Mouse (Mus musculus) neural tube, embryonic 11.5 days (tissue): ENCODE results near the gene Gm21887. TPM values are rescaled to one million over a fixed set of nuclear protein-coding genes. Genes with fewer than 3 reads are reported as not detected.
A peak's percentile ranks its signal among the peaks of the same experiment; 100 is the strongest.
"Not testable (repeated sequence)": the region's sequence is repeated elsewhere in the genome, so short reads cannot be mapped to it uniquely, and the experiment has no call there.

Source experiments
- ATAC-seq: fragments of 200-750 bp; cut with Nextera tagmentation; 2 replicates; pipeline ENCODE4 v1.8.0; 2017; ENCODE audit warnings: moderate number of reproducible peaks, mild to moderate bottlenecking, moderate TSS enrichment, moderate library complexity; ENCODE audit not compliant: insufficient read depth, low FRiP score, low TSS enrichment
- DNase-seq: peaks from one replicate; pipeline ENCODE4 v3.0.0-alpha.2; 2015; ENCODE audit warnings: low spot score
- H3K27ac ChIP-seq: fragments of 300-500 bp; sonication (generic); 2 replicates; pipeline ENCODE4 v1.5.1; 2014; ENCODE audit warnings: low read depth, mild to moderate bottlenecking, low read length
- H3K27me3 ChIP-seq: fragments of 300-500 bp; sonication (generic); 2 replicates; pipeline ENCODE4 v1.6.1; 2014; ENCODE audit warnings: mild to moderate bottlenecking, low read length, mixed read lengths; ENCODE audit not compliant: control insufficient read depth, insufficient read depth
- H3K36me3 ChIP-seq: fragments of 300-500 bp; sonication (generic); 2 replicates; pipeline ENCODE4 v1.6.1; 2014; ENCODE audit warnings: mild to moderate bottlenecking, low read length, moderate library complexity, mixed read lengths; ENCODE audit not compliant: control insufficient read depth, insufficient read depth
- H3K4me1 ChIP-seq: fragments of 300-500 bp; sonication (generic); 2 replicates; pipeline ENCODE4 v1.6.1; 2014; ENCODE audit warnings: low read length, mixed read lengths; ENCODE audit not compliant: control insufficient read depth, insufficient read depth
- H3K4me2 ChIP-seq: fragments of 300-500 bp; sonication (generic); 2 replicates; pipeline ENCODE4 v1.6.1; 2014; ENCODE audit warnings: low read depth, mild to moderate bottlenecking, moderate library complexity
- H3K4me3 ChIP-seq: fragments of 300-500 bp; sonication (generic); 2 replicates; pipeline ENCODE4 v1.5.1; 2014; ENCODE audit warnings: low read depth, low read length
- H3K9ac ChIP-seq: fragments of 300-500 bp; sonication (generic); 2 replicates; pipeline ENCODE4 v1.6.1; 2014; ENCODE audit warnings: mild to moderate bottlenecking, low read length
- H3K9me3 ChIP-seq: fragments of 300-500 bp; sonication (generic); 2 replicates; pipeline ENCODE4 v1.6.1; 2016; ENCODE audit warnings: low read length; ENCODE audit not compliant: control insufficient read depth
- WGBS: fragments of 180-500 bp; shearing (Covaris S2); extraction: QIAGEN DNeasy Blood & Tissue Kit; methylation state at CpG from one replicate; pipeline ENCODE4 v1.1.7; 2014; 5-methylcytosine and 5-hydroxymethylcytosine counted together
- polyA plus RNA-seq: library from polyadenylated mRNA; unstranded; fragments of >200 nt; fragmentation: Nextera tagmentation; extraction: Ambion mirVana; gene quantifications from 2 replicates; pipeline ENCODE4 v1.2.1, GENCODE M21; 2014

The Gm21887 gene
- polyA plus RNA-seq, 1 experiment from 2014 or later: 214 TPM

- H3K4me3 ChIP-seq, H3K27me3 ChIP-seq, H3K4me2 ChIP-seq, H3K9ac ChIP-seq, H3K4me1 ChIP-seq, H3K27ac ChIP-seq, DNase-seq: not testable (repeated sequence)
- WGBS: 86% methylated on average over 28 of the region's 28 CpGs
- peak; percentile 10 for ATAC-seq
- peaks cover 41% of the 10 kb centered on the region for H3K9me3 ChIP-seq
- H3K36me3 ChIP-seq: peaks cover 37% of the 10 kb centered on the region
Observed at GRCm38 (mm10) chrX:169987368-169987837, 22.1 kb upstream of the Gm21887 start.

- peak; percentile 12 for DNase-seq
Observed at GRCm38 (mm10) chrX:169988571-169989218, 20.8 kb upstream of the Gm21887 start.

GRCm38 (mm10) chrX:169989219-169989595 is 20.3 kb upstream of the Gm21887 start:
- not testable (repeated sequence) for H3K9ac ChIP-seq, H3K4me3 ChIP-seq, H3K4me2 ChIP-seq, H3K4me1 ChIP-seq, H3K27ac ChIP-seq, ATAC-seq, H3K27me3 ChIP-seq
- DNase-seq: peak; percentile 37
- 84% methylated on average over 8 of the region's 8 CpGs for WGBS
- Histone ChIP-seq H3K9me3 (peaks cover 40% of the 10 kb centered on the region), H3K36me3 (peaks cover 33% of the 10 kb centered on the region)

More at GRCm38 (mm10) chrX:169988571-169989218, 20.8 kb upstream of the Gm21887 start:
- H3K4me3 ChIP-seq, H3K4me1 ChIP-seq, H3K4me2 ChIP-seq, H3K9ac ChIP-seq, H3K27me3 ChIP-seq, ATAC-seq, H3K27ac ChIP-seq: not testable (repeated sequence)
- Histone ChIP-seq H3K36me3 (peaks cover 35% of the 10 kb centered on the region), H3K9me3 (peaks cover 40% of the 10 kb centered on the region)
- whole genome bisulfite sequencing: 93% methylated on average over 56 of the region's 56 CpGs

DNA sequence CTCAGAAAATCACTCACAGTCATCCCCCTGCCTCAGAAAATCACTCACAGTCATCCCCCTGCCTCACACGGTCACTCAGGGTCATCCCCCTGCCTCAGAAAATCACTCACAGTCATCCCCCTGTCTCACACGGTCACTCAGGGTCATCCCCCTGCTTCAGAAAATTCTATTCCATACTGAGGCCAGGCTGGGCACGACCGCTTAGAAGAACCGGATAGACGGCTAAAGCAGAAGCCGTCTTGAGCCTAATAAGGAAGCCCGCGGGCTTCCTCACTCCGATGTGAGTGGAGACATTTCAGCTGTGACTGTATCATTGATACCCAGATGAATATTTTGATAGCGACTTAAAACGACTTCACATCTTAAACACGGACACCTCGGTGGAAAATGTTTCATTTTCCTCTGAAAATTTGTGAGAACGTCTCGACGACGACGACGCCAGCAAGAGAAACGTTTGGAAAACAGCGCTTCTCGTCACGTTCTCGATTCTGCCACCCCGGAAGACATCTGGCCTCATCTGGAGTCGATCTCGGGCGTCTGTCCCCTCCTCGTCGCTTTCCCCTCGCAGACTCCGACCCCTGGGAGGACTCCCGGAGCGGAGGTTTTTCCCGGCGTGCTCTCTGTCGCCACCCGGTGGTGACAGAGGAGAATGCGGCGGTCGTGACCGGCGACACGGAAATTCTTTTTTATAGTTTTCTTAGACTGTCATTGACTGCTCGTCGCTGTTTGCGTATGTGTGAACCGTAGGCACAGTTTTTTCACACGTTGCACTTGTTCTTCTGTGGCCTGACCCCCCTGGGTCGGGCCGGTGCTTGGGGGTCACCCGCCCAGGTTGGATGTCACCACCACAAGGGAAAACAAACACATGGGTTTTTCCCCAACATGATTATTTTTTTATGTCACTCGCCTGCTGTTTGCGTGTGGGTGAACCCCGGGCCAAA is 19.5 kb upstream of the Gm21887 start:
- H3K9ac ChIP-seq, ATAC-seq, H3K4me3 ChIP-seq, H3K4me1 ChIP-seq, H3K4me2 ChIP-seq, H3K27ac ChIP-seq, H3K27me3 ChIP-seq: not testable (repeated sequence)
- H3K36me3 ChIP-seq: peaks cover 34% of the 10 kb centered on the region
- peaks cover 45% of the 10 kb centered on the region for H3K9me3 ChIP-seq
- peak; percentile 38 for DNase-seq
- WGBS: 76% methylated on average over 56 of the region's 56 CpGs

GRCm38 (mm10) chrX:169991128-169991873 is 18.2 kb upstream of the Gm21887 start:
- Histone ChIP-seq H3K9me3 (peaks cover 42% of the 10 kb centered on the region), H3K36me3 (peaks cover 30% of the 10 kb centered on the region)
- not testable (repeated sequence) for H3K4me2 ChIP-seq, H3K4me3 ChIP-seq, H3K9ac ChIP-seq, H3K27me3 ChIP-seq, H3K4me1 ChIP-seq, H3K27ac ChIP-seq
- WGBS: 16% methylated on average over 17 of the region's 28 CpGs
- DNase-seq (peak; percentile 39), ATAC-seq (peak; percentile 43)

DNA sequence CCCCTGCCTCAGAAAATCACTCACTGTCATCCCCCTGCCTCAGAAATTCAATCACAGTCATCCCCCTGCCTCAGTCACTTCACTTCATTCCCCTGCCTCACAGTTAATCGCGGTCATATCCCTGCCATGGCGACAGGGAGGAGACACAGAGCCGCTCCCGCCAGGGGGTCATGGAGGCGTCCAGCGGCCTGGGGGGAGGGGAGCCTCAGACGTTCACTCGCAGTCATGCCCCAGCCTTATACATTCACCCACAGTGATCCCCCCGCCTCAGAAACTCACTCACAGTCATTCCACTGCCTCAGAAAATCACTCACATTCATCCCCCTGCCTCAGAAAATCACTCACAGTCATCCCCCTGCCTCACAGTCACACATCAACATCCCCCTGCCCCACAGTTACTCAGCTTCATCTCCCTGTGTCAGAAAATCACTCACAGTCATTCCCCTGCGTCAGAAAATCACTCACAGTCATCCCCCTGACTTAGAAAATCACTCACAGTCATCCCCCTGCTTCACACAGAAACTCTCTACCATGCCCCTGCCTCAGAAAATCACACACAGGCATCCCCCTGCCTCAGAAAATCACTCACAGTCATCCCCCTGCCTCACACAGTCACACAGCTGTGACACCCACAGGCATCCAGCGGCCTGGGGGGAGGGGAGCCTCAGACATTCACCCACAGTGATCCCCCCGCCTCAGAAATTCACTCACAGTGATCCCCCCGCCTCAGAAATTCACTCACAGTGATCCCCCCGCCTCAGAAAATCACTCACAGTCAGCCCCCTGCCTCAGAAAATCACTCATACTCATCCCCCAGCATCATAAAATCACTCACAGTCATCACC is 17.2 kb upstream of the Gm21887 start:
- peaks cover 26% of the 10 kb centered on the region for H3K36me3 ChIP-seq
- H3K4me2 ChIP-seq, ATAC-seq, H3K4me1 ChIP-seq, H3K9ac ChIP-seq, H3K27ac ChIP-seq, H3K4me3 ChIP-seq, H3K27me3 ChIP-seq: not testable (repeated sequence)
- WGBS: 21% methylated on average over 9 of the region's 15 CpGs
- H3K9me3 ChIP-seq: peaks cover 36% of the 10 kb centered on the region
- peak; percentile 9 for DNase-seq

GRCm38 (mm10) chrX:169992951-169993547 is 16.4 kb upstream of the Gm21887 start:
- 53% methylated on average over 5 of the region's 8 CpGs for WGBS
- not testable (repeated sequence) for H3K4me1 ChIP-seq

More at GRCm38 (mm10) chrX:169992951-169993547, 16.4 kb upstream of the Gm21887 start:
- DNase-seq, H3K4me2 ChIP-seq, ATAC-seq, H3K27ac ChIP-seq, H3K4me3 ChIP-seq, H3K9ac ChIP-seq, H3K27me3 ChIP-seq: not testable (repeated sequence)
- H3K9me3 ChIP-seq: peaks cover 33% of the 10 kb centered on the region
- H3K36me3 ChIP-seq: peaks cover 22% of the 10 kb centered on the region
